Comparison of ENCODE assay signal across 24 mouse cellular contexts in genomic region chr4:111580239-111580638, GRCm38 (mm10).
DNase-seq lines count a peak whose midpoint lies in the region; ATAC-seq and TF ChIP-seq lines count a peak whose summit lies in the region.
"Had no signal": no experiment of that assay in that cellular context is flagged by ENCODE, and none has a peak within 500 bp of the region (broad histone marks: within the 10 kb centered on the region; RNA-seq: fewer than 3 reads in every experiment).

No protein-coding gene starts in this region.

- no peak for TF ChIP-seq CTCF in forebrain, postnatal 0 days (IDR thresholded peaks at IDR 0.05; ENCODE audit: low read depth)
- TF ChIP-seq CTCF in left cerebral cortex, adult 2 months (IDR thresholded peaks at IDR 0.05): no peak

- no peak overlapping the region for H3K4me2 ChIP-seq in forebrain, embryonic 15.5 days (replicated peaks)
- H3K4me2 ChIP-seq in forebrain, postnatal 0 days (ENCODE audit: low read depth): no peak overlapping the region
- no peak overlapping the region for H3K4me2 ChIP-seq in midbrain, embryonic 16.5 days (ENCODE audit: low read length)
- H3K4me2 ChIP-seq: embryonic facial prominence, embryonic 12.5 days; embryonic facial prominence, embryonic 15.5 days; forebrain, embryonic 13.5 days; hindbrain, embryonic 12.5 days had no signal

- H3K27ac ChIP-seq in forebrain, embryonic 15.5 days (replicated peaks): no peak overlapping the region
- H3K27ac ChIP-seq in forebrain, postnatal 0 days (ENCODE audit: low read depth, low read length): no peak overlapping the region
- H3K27ac ChIP-seq in left cerebral cortex, adult 2 months: 0 out of 2 replicates have a peak overlapping the region, but pooled peaks have one; percentile 7
- H3K27ac ChIP-seq in midbrain, embryonic 16.5 days (ENCODE audit: low read length): no peak overlapping the region
- no peak overlapping the region for H3K27ac ChIP-seq in midbrain, embryonic 10.5 days (replicated peaks)
- H3K27ac ChIP-seq: embryonic facial prominence, embryonic 12.5 days; embryonic facial prominence, embryonic 15.5 days; forebrain, embryonic 13.5 days; heart, adult 2 months; heart, embryonic 10.5 days; hindbrain, embryonic 12.5 days; hindbrain, postnatal 0 days had no signal

- H3K4me1 ChIP-seq in forebrain, embryonic 15.5 days: peaks cover 22% of the 10 kb centered on the region
- H3K4me1 ChIP-seq in forebrain, postnatal 0 days (ENCODE audit: insufficient read depth): peaks cover 20% of the 10 kb centered on the region
- H3K4me1 ChIP-seq in midbrain, embryonic 16.5 days (ENCODE audit: control insufficient read depth, insufficient read depth, low read length): peaks cover 8% of the 10 kb centered on the region
- H3K4me1 ChIP-seq in midbrain, embryonic 10.5 days: peaks cover 15% of the 10 kb centered on the region
- H3K4me1 ChIP-seq: heart, embryonic 10.5 days had no signal

- H3K27me3 ChIP-seq in forebrain, embryonic 15.5 days: no peaks in the 10 kb centered on the region
- no peaks in the 10 kb centered on the region for H3K27me3 ChIP-seq in forebrain, postnatal 0 days (ENCODE audit: insufficient read depth, low read length)
- H3K27me3 ChIP-seq in midbrain, embryonic 16.5 days (ENCODE audit: control insufficient read depth, insufficient read depth, low read depth, low read length): no peaks in the 10 kb centered on the region
- H3K27me3 ChIP-seq in midbrain, embryonic 10.5 days (ENCODE audit: low read depth, poor library complexity, severe bottlenecking): no peaks in the 10 kb centered on the region
- H3K27me3 ChIP-seq: CH12.LX; embryonic facial prominence, embryonic 12.5 days; embryonic facial prominence, embryonic 15.5 days; forebrain, embryonic 13.5 days; hindbrain, embryonic 12.5 days; Patski had no signal

- H3K9ac ChIP-seq in forebrain, embryonic 15.5 days (replicated peaks): no peak overlapping the region
- H3K9ac ChIP-seq in forebrain, postnatal 0 days: no peak overlapping the region
- H3K9ac ChIP-seq in midbrain, embryonic 16.5 days (ENCODE audit: low read depth, low read length): no peak overlapping the region
- H3K9ac ChIP-seq: embryonic facial prominence, embryonic 12.5 days; embryonic facial prominence, embryonic 15.5 days; forebrain, embryonic 13.5 days; hindbrain, embryonic 12.5 days had no signal

- no peak overlapping the region for H3K4me3 ChIP-seq in forebrain, embryonic 15.5 days
- no peak overlapping the region for H3K4me3 ChIP-seq in forebrain, postnatal 0 days (ENCODE audit: low read depth, low read length)
- no peak overlapping the region for H3K4me3 ChIP-seq in left cerebral cortex, adult 2 months
- H3K4me3 ChIP-seq in midbrain, embryonic 16.5 days (ENCODE audit: low read depth, low read length): no peak overlapping the region
- H3K4me3 ChIP-seq in midbrain, embryonic 10.5 days: no peak overlapping the region
- H3K4me3 ChIP-seq: embryonic facial prominence, embryonic 12.5 days; embryonic facial prominence, embryonic 15.5 days; forebrain, embryonic 13.5 days; heart, adult 2 months; heart, embryonic 10.5 days; hindbrain, embryonic 12.5 days had no signal

- 0 out of 2 replicates have a peak, but pooled peaks have one; percentile 36 for ATAC-seq in forebrain, embryonic 15.5 days (replicated peaks)
- no peak for ATAC-seq in forebrain, postnatal 0 days
- peak; percentile 53; the same call in 1 of the 2 replicates for ATAC-seq in midbrain, embryonic 16.5 days
- ATAC-seq: inflammation-experienced regulatory T-cells, adult 6 months; Patski had no signal

- intact Hi-C loops in left cerebral cortex, adult 2 months (cut with DNase I): no loop called here

- no peaks in the 10 kb centered on the region for H3K9me3 ChIP-seq in forebrain, embryonic 15.5 days
- no peaks in the 10 kb centered on the region for H3K9me3 ChIP-seq in forebrain, postnatal 0 days (ENCODE audit: low read length)
- no peaks in the 10 kb centered on the region for H3K9me3 ChIP-seq in midbrain, embryonic 16.5 days (replicated peaks; ENCODE audit: control insufficient read depth, low read length, poor library complexity, severe bottlenecking)
- H3K9me3 ChIP-seq in midbrain, embryonic 10.5 days (replicated peaks): no peaks in the 10 kb centered on the region
- H3K9me3 ChIP-seq: embryonic facial prominence, embryonic 12.5 days; embryonic facial prominence, embryonic 15.5 days; forebrain, embryonic 13.5 days; heart, embryonic 10.5 days; hindbrain, embryonic 12.5 days had no signal

- WGBS in forebrain, embryonic 15.5 days: 95% methylated on average over 1 of the region's 1 CpGs
- 85% methylated on average over 1 of the region's 1 CpGs for WGBS in forebrain, postnatal 0 days
- 100% methylated on average over 1 of the region's 1 CpGs for WGBS in midbrain, embryonic 16.5 days
- WGBS in midbrain, embryonic 10.5 days: 84% methylated on average over 1 of the region's 1 CpGs

- no peaks in the 10 kb centered on the region for H3K36me3 ChIP-seq in forebrain, embryonic 15.5 days
- H3K36me3 ChIP-seq in forebrain, postnatal 0 days (ENCODE audit: insufficient read depth): no peaks in the 10 kb centered on the region
- H3K36me3 ChIP-seq in midbrain, embryonic 16.5 days (ENCODE audit: control insufficient read depth, insufficient read depth, low read length): no peaks in the 10 kb centered on the region
- no peaks in the 10 kb centered on the region for H3K36me3 ChIP-seq in midbrain, embryonic 10.5 days
- H3K36me3 ChIP-seq: embryonic facial prominence, embryonic 12.5 days; embryonic facial prominence, embryonic 15.5 days; G1E; heart, embryonic 10.5 days; hindbrain, embryonic 12.5 days had no signal

- no peak for DNase-seq in forebrain, postnatal 0 days
- no peak for DNase-seq in left cerebral cortex, adult 2 months (ENCODE audit: extremely low spot score in 1 of 2, low spot score in 2 of 2)
- no peak for DNase-seq in left cerebral cortex, adult 9 months (ENCODE audit: low spot score in 2 of 2)
- no peak for DNase-seq in midbrain, embryonic 10.5 days (ENCODE audit: low spot score)
- DNase-seq: adrenal gland, postnatal 10 days; adrenal gland, postnatal 36 days; B cell, adult 2 months; cerebellum, adult 2 months; cerebellum, adult 9-11 months; cerebellum, postnatal 25 days; gastrocnemius, postnatal 25 days; heart, adult 2 months had no signal
